Mouse (Mus musculus): ENCODE data around the gene Hist1h2bh. TPM values are rescaled to one million over a fixed set of nuclear protein-coding genes. Genes with fewer than 3 reads are reported as not detected.
A peak's percentile ranks its signal among the peaks of the same experiment; 100 is the strongest.
"Not testable (repeated sequence)": the region's sequence is repeated elsewhere in the genome, so short reads cannot be mapped to it uniquely, and the experiment has no call there.

Gene Hist1h2bh
- polyA plus RNA-seq, 1 experiment from 2014 or later = 0.37 TPM

- peak; percentile 88 for ATAC-seq (ENCODE audit: low FRiP score)
- Histone ChIP-seq H3K4me2 (replicated peaks) (peak within 1 kb of the TSS; percentile 87), H3K9me3 (replicated peaks) (no peaks in the 10 kb centered on the region), H3K27ac (peak within 1 kb of the TSS; percentile 84), H3K27me3 (no peaks in the 10 kb centered on the region), H3K4me1 (peaks cover 30% of the 10 kb centered on the region), H3K4me3 (peak within 1 kb of the TSS; percentile 51), H3K9ac (peak within 1 kb of the TSS; percentile 68), H3K36me3 (no peaks in the 10 kb centered on the region)
- under 1% methylated on average over 43 of the region's 43 CpGs for WGBS
These were observed 38.4 kb upstream of the Hist1h2bh start, which contains the start of gene Hist1h4d for GRCm38 (mm10) chr13:23581408-23582218. Hist1h4d (plus strand) TSS chr13:23581598.

- H3K9me3 ChIP-seq (replicated peaks) = no peaks in the 10 kb centered on the region
- H3K27me3 ChIP-seq = no peaks in the 10 kb centered on the region
- 93% methylated on average over 1 of the region's 1 CpGs for WGBS
- H3K4me2 ChIP-seq (replicated peaks) = no peak overlapping the region
- no peak overlapping the region for H3K27ac ChIP-seq
- H3K36me3 ChIP-seq = no peaks in the 10 kb centered on the region
- H3K4me3 ChIP-seq = no peak overlapping the region
- ATAC-seq (ENCODE audit: low FRiP score) = no peak
- H3K4me1 ChIP-seq = peaks cover 31% of the 10 kb centered on the region
- H3K9ac ChIP-seq = no peak overlapping the region
These were observed 34.6 kb upstream of the Hist1h2bh start for GRCm38 (mm10) chr13:23577835-23578234.

GRCm38 (mm10) chr13:23576906-23577639 lies 33.9 kb upstream of the Hist1h2bh start:
- 51% methylated on average over 6 of the region's 6 CpGs for WGBS
- Histone ChIP-seq H3K4me3 (peak overlapping the region; percentile 44; the same call in 1 of the 2 replicates), H3K4me2 (replicated peaks) (peak overlapping the region; percentile 73), H3K27ac (peak overlapping the region; percentile 83), H3K4me1 (peaks cover 32% of the 10 kb centered on the region), H3K9me3 (replicated peaks) (no peaks in the 10 kb centered on the region), H3K27me3 (no peaks in the 10 kb centered on the region), H3K9ac (peak overlapping the region; percentile 63), H3K36me3 (no peaks in the 10 kb centered on the region)
- no peak for ATAC-seq (ENCODE audit: low FRiP score)

GRCm38 (mm10) chr13:23576351-23576881 lies 33.2 kb upstream of the Hist1h2bh start:
- Histone ChIP-seq H3K4me1 (peaks cover 29% of the 10 kb centered on the region), H3K36me3 (no peaks in the 10 kb centered on the region), H3K27ac (peak overlapping the region; percentile 83), H3K4me2 (replicated peaks) (peak overlapping the region; percentile 73), H3K9me3 (replicated peaks) (no peaks in the 10 kb centered on the region), H3K27me3 (no peaks in the 10 kb centered on the region), H3K9ac (peak overlapping the region; percentile 63), H3K4me3 (peak overlapping the region; percentile 44)
- 4% methylated on average over 7 of the region's 7 CpGs for WGBS
- ATAC-seq (ENCODE audit: low FRiP score) = no peak

- H3K4me2 ChIP-seq (replicated peaks) = peak overlapping the region; percentile 73
- not testable (repeated sequence) for H3K9me3 ChIP-seq (replicated peaks); H3K36me3 ChIP-seq; ATAC-seq (ENCODE audit: low FRiP score); H3K27me3 ChIP-seq
- H3K27ac ChIP-seq = peak overlapping the region; percentile 83
- 2% methylated on average over 11 of the region's 40 CpGs for WGBS
- peak overlapping the region; percentile 63 for H3K9ac ChIP-seq
- peak overlapping the region; percentile 44 for H3K4me3 ChIP-seq
- H3K4me1 ChIP-seq = peaks cover 29% of the 10 kb centered on the region
These were observed 32.7 kb upstream of the Hist1h2bh start for GRCm38 (mm10) chr13:23575864-23576313.

GRCm38 (mm10) chr13:23575271-23575851 lies 32.2 kb upstream of the Hist1h2bh start, which contains the start of gene Hist1h3d:
Hist1h3d (plus strand) TSS chr13:23575763.
- peak within 1 kb of the TSS; percentile 87 for H3K27ac ChIP-seq
- peak within 1 kb of the TSS; percentile 73 for H3K4me2 ChIP-seq (replicated peaks)
- H3K36me3 ChIP-seq = no peaks in the 10 kb centered on the region
- peak within 1 kb of the TSS; percentile 63 for H3K9ac ChIP-seq
- under 1% methylated on average over 18 of the region's 18 CpGs for WGBS
- peak within 1 kb of the TSS; percentile 44 for H3K4me3 ChIP-seq
- ATAC-seq (ENCODE audit: low FRiP score) = peak; percentile 60
- H3K9me3 ChIP-seq (replicated peaks) = no peaks in the 10 kb centered on the region
- H3K27me3 ChIP-seq = no peaks in the 10 kb centered on the region
- peaks cover 29% of the 10 kb centered on the region for H3K4me1 ChIP-seq

- Histone ChIP-seq H3K4me3 (peak overlapping the region; percentile 25), H3K4me1 (peaks cover 34% of the 10 kb centered on the region), H3K27ac (peak overlapping the region; percentile 87), H3K4me2 (replicated peaks) (peak overlapping the region; percentile 81)
- 0% methylated on average over 12 of the region's 39 CpGs for WGBS
- H3K9me3 ChIP-seq (replicated peaks); H3K9ac ChIP-seq; H3K27me3 ChIP-seq; H3K36me3 ChIP-seq: not testable (repeated sequence)
- ATAC-seq (ENCODE audit: low FRiP score) = peak; percentile 8
These were observed 31.5 kb upstream of the Hist1h2bh start for GRCm38 (mm10) chr13:23574546-23575170.

GRCm38 (mm10) chr13:23573898-23574524 lies 30.8 kb upstream of the Hist1h2bh start, which contains the start of the genes Hist1h2bf and Hist1h2ad:
Hist1h2bf (minus strand) TSS chr13:23574196.
Hist1h2ad (plus strand) TSS chr13:23574381.
- not testable (repeated sequence) for H3K36me3 ChIP-seq; H3K27me3 ChIP-seq; H3K9me3 ChIP-seq (replicated peaks)
- Histone ChIP-seq H3K27ac (peak within 1 kb of the TSS; percentile 87), H3K4me2 (replicated peaks) (peak within 1 kb of the TSS; percentile 81), H3K4me3 (peak within 1 kb of the TSS; percentile 45), H3K9ac (peak within 1 kb of the TSS; percentile 51), H3K4me1 (peaks cover 34% of the 10 kb centered on the region)
- 1% methylated on average over 34 of the region's 42 CpGs for WGBS
- ATAC-seq (ENCODE audit: low FRiP score) = peak; percentile 93

- Histone ChIP-seq H3K4me1 (peaks cover 34% of the 10 kb centered on the region), H3K9ac (peak overlapping the region; percentile 51), H3K4me2 (replicated peaks) (peak overlapping the region; percentile 81), H3K27ac (peak overlapping the region; percentile 84), H3K4me3 (peak overlapping the region; percentile 45)
- not testable (repeated sequence) for H3K36me3 ChIP-seq; H3K9me3 ChIP-seq (replicated peaks); H3K27me3 ChIP-seq; ATAC-seq (ENCODE audit: low FRiP score)
- WGBS = 10% methylated on average over 20 of the region's 20 CpGs
These were observed 30.1 kb upstream of the Hist1h2bh start for GRCm38 (mm10) chr13:23573034-23573897.

GRCm38 (mm10) chr13:23572218-23573033 lies 29.2 kb upstream of the Hist1h2bh start:
- Histone ChIP-seq H3K27me3 (no peaks in the 10 kb centered on the region), H3K36me3 (no peaks in the 10 kb centered on the region), H3K27ac (peak overlapping the region; percentile 96), H3K4me2 (replicated peaks) (peak overlapping the region; percentile 81), H3K9me3 (replicated peaks) (no peaks in the 10 kb centered on the region), H3K4me3 (peak overlapping the region; percentile 45), H3K9ac (peak overlapping the region; percentile 71), H3K4me1 (peaks cover 34% of the 10 kb centered on the region)
- ATAC-seq (ENCODE audit: low FRiP score) = no peak
- 44% methylated on average over 2 of the region's 2 CpGs for WGBS
